Mouse (Mus musculus): ENCODE results near the gene Taz. TPM values are rescaled to one million over a fixed set of nuclear protein-coding genes. Genes with fewer than 3 reads are reported as not detected.

Gene Taz
- polyA plus RNA-seq, 1 experiment: 79.6 TPM

- TF ChIP-seq POLR2A (IDR thresholded peaks at IDR 0.05; ENCODE audit: low read depth, low read length): no peak
- TF ChIP-seq CTCF (conservative IDR thresholded peaks at IDR 0.05; ENCODE audit: insufficient read depth, insufficient read length, low read depth, low read length): no peak
- WGBS: 63% methylated on average over 2 of the region's 2 CpGs
- Histone ChIP-seq H3K27ac (ENCODE audit: insufficient read depth, low read depth, low read length) (no peak overlapping the region), H3K27me3 (replicated peaks; ENCODE audit: control insufficient read depth, insufficient read depth, low read length) (no peaks in the 10 kb centered on the region), H3K36me3 (ENCODE audit: control insufficient read depth, insufficient read depth, low read length) (no peaks in the 10 kb centered on the region), H3K4me1 (ENCODE audit: control insufficient read depth, insufficient read depth, low read length) (no peaks in the 10 kb centered on the region), H3K4me3 (ENCODE audit: insufficient read depth, low read depth, low read length) (no peak overlapping the region)
- DNase-seq: no peak
These were observed 48.6 kb downstream of the Taz start for GRCm38 (mm10) chrX:74330166-74330930.

Other genes with a start within 250 kb of the Taz start
- not detected in 2 replicates for gene Opn1mw, start 154.4 kb upstream of the Taz start, polyA plus RNA-seq (2012; rRNA removed)
- gene Mecp2, start 146.5 kb upstream of the Taz start, polyA plus RNA-seq (2012; rRNA removed): 6.8 and 7.0 TPM in 2 replicates
- gene Tex28, start 114.1 kb upstream of the Taz start, polyA plus RNA-seq (2012; rRNA removed): not detected in 2 replicates
- not detected in 2 replicates for gene Tktl1, start 104.7 kb upstream of the Taz start, polyA plus RNA-seq (2012; rRNA removed)
- 125 and 161 TPM in 2 replicates for gene Flna, start 32.1 kb upstream of the Taz start, polyA plus RNA-seq (2012; rRNA removed)
- gene Emd, start 27.2 kb upstream of the Taz start, polyA plus RNA-seq (2012; rRNA removed): 41.1 and 45.2 TPM in 2 replicates
- gene Rpl10, start 11.1 kb upstream of the Taz start, polyA plus RNA-seq (2012; rRNA removed): 1,301 and 1,460 TPM in 2 replicates
- 26.0 and 26.1 TPM in 2 replicates for gene Dnase1l1, start 425 bp downstream of the Taz start, polyA plus RNA-seq (2012; rRNA removed)
- gene Atp6ap1, start 15.2 kb downstream of the Taz start, polyA plus RNA-seq (2012; rRNA removed): 382 and 458 TPM in 2 replicates
- 120 and 150 TPM in 2 replicates for gene Gdi1, start 23.1 kb downstream of the Taz start, polyA plus RNA-seq (2012; rRNA removed)
- 13.1 and 17.7 TPM in 2 replicates for gene Fam50a, start 31.1 kb downstream of the Taz start, polyA plus RNA-seq (2012; rRNA removed)
- 5.8 and 7.3 TPM in 2 replicates for gene Plxna3, start 47.2 kb downstream of the Taz start, polyA plus RNA-seq (2012; rRNA removed)
- gene Lage3, start 71.7 kb downstream of the Taz start, polyA plus RNA-seq (2012; rRNA removed): 78.3 and 81.7 TPM in 2 replicates
- 43.3 and 50.4 TPM in 2 replicates for gene Ubl4a, start 91.3 kb downstream of the Taz start, polyA plus RNA-seq (2012; rRNA removed)
- gene Slc10a3, start 91.4 kb downstream of the Taz start, polyA plus RNA-seq (2012; rRNA removed): 13.9 and 17.4 TPM in 2 replicates
- 47.1 and 53.5 TPM in 2 replicates for gene Fam3a, start 111.4 kb downstream of the Taz start, polyA plus RNA-seq (2012; rRNA removed)
- 10.7 and 11.2 TPM in 2 replicates for gene Ikbkg, start 111.4 kb downstream of the Taz start, polyA plus RNA-seq (2012; rRNA removed)
- gene G6pdx, start 147.3 kb downstream of the Taz start, polyA plus RNA-seq (2012; rRNA removed): 34.1 and 34.8 TPM in 2 replicates
- gene Gm6880, start 199.5 kb downstream of the Taz start, polyA plus RNA-seq (2012; rRNA removed): not detected in 2 replicates